Mouse (Mus musculus) monocyte, adult 5-6 weeks (primary cell): Measurements from ENCODE around the gene Prdm5. TPM values are rescaled to one million over a fixed set of nuclear protein-coding genes. Genes with fewer than 3 reads are reported as not detected.

Experiments used
- ATAC-seq: fragments of 153-309, 156-312 bp; replicated peaks from 2 replicates; pipeline ENCODE4 v1.8.0; 2017; ENCODE audit warnings: mild to moderate bottlenecking; ENCODE audit not compliant: low TSS enrichment, insufficient number of reproducible peaks, severe bottlenecking, poor library complexity, low FRiP score
- total RNA-seq: library from RNA; stranded (forward); fragments of 200-1000, 200-491, 200-594 nt; gene quantifications from 3 replicates; pipeline ENCODE4 v1.2.3, GENCODE M21; 2017

Gene Prdm5
- total RNA-seq: 0.21 to 0.68 TPM in 2 of 3 replicates, not detected in the other

- ATAC-seq: no peak
Measured at GRCm38 (mm10) chr6:65778861-65779688, at the start of gene Prdm5. Gene Prdm5, plus strand, starts transcription at chr6:65778988.

GRCm38 (mm10) chr6:65739442-65739841 is 39.3 kb upstream of the Prdm5 start:
- ATAC-seq: no peak

- ATAC-seq: no peak
Measured at GRCm38 (mm10) chr6:65743144-65743870, 35.5 kb upstream of the Prdm5 start.

- ATAC-seq: no peak
Measured at GRCm38 (mm10) chr6:65743871-65744202, 35.0 kb upstream of the Prdm5 start.

GRCm38 (mm10) chr6:65758214-65758613 is 20.6 kb upstream of the Prdm5 start:
- ATAC-seq: no peak

GRCm38 (mm10) chr6:65759174-65759573 is 19.6 kb upstream of the Prdm5 start:
- no peak for ATAC-seq

- ATAC-seq: no peak
Measured at GRCm38 (mm10) chr6:65760073-65760472, 18.7 kb upstream of the Prdm5 start.

GRCm38 (mm10) chr6:65764459-65764858 is 14.3 kb upstream of the Prdm5 start:
- no peak for ATAC-seq

- no peak for ATAC-seq
Measured at GRCm38 (mm10) chr6:65765057-65765456, 13.7 kb upstream of the Prdm5 start.

- ATAC-seq: no peak
Measured at GRCm38 (mm10) chr6:65765752-65766397, 12.9 kb upstream of the Prdm5 start.

- no peak for ATAC-seq
Measured at GRCm38 (mm10) chr6:65767911-65768310, 10.9 kb upstream of the Prdm5 start.

- no peak for ATAC-seq
Measured at GRCm38 (mm10) chr6:65773566-65773965, 5.2 kb upstream of the Prdm5 start.

- no peak for ATAC-seq
Measured at GRCm38 (mm10) chr6:65779689-65780233, 973 bp downstream of the Prdm5 start.

- no peak for ATAC-seq
Measured at GRCm38 (mm10) chr6:65781441-65781840, 2.7 kb downstream of the Prdm5 start.

- no peak for ATAC-seq
Measured at GRCm38 (mm10) chr6:65783670-65784069, 4.9 kb downstream of the Prdm5 start.

GRCm38 (mm10) chr6:65792923-65793322 is 14.1 kb downstream of the Prdm5 start:
- ATAC-seq: no peak

GRCm38 (mm10) chr6:65796552-65796951 is 17.8 kb downstream of the Prdm5 start:
- ATAC-seq: no peak

- no peak for ATAC-seq
Measured at GRCm38 (mm10) chr6:65797276-65797675, 18.5 kb downstream of the Prdm5 start.

- ATAC-seq: no peak
Measured at GRCm38 (mm10) chr6:65798390-65798789, 19.6 kb downstream of the Prdm5 start.
